Mouse (Mus musculus) B cell, adult (primary cell): ENCODE measurements around the gene Utp6. TPM values are rescaled to one million over a fixed set of nuclear protein-coding genes. Genes with fewer than 3 reads are reported as not detected.

Experiments used
- total RNA-seq: library from RNA; stranded (reverse); gene quantifications from 4 replicates; pipeline ENCODE4 v1.2.4, GENCODE M21; 2023; ENCODE audit not compliant: inconsistent age

Utp6 gene
- total RNA-seq: 34.6 to 47.8 TPM (median 38.3 TPM) in 4 replicates

DNA sequence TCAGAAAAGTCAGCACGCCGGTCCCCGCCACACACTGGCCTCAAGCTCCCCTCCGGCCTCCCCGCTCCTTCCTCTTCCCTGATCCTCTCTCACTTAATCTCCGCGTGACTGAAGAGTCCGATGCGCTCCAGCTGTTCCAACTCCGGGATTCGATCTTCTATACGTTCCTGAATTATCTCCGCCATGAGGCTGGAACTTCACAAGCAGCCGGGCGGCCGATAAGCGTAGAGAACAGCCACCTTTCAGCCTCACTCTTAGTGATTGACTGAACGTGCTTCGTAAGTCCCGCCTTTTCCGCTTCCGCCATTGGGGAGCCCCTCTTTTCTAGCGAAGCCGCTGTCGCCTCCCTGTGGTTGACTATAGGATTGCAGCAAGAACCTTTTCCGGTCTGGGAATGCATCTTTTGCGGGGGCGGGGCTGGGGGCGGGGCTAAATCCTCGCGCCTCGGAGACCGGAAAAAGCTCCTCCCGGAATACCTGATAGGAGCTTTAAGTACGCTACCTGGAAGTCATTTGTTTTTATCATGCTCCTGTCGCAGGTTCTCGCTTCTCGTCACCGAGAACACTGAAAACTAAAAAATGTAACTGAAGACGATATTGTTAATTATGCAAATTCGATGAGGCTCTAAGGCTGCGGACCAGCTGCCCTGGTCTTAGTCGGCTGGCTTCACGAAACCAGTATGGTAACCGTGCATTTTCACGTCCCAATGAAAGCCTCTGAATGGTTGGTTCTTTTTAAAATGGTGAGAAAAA, at the start of gene Utp6:
Utp6 (minus strand) TSS at position 266 of the 752 bp plus-strand sequence.

DNA sequence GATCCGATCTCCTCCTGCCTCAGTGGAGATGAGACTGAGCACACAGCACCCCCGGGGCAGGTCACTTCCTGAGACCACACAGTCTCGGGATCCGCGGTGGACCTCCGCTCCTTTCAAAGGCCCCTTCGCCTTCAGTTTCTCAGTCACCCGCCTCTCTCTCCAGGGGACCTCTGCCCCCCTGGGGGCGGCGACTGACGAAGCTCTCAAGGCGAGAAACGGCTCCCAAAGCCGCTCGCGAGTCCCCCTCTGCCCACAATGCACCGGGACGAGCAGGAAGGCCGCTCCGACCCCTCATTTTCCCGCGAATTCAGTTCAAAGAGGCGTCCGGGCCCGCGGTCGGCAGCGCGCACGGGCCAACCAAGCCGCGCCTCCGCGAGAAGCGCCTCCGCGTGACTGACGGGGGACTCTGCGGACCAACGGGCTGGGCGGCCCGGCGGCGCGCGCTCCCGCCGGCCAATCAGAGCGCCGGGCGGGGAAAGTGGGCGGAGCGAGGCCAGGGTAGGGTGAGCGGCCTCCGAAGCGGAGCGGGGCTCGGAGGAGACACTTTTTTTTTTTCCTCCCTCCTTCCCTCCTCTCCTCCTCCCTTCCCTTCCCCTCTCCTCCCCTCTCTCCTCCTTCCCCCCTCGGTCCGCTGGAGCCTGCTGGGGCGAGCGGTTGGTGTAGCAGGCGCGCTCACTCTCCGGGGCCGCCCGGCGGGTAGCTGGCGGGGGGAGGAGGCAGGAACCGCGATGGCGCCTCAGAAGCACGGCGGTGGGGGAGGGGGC, 30.6 kb upstream of the Utp6 start, which contains the start of gene Suz12:
Suz12 (plus strand) TSS at position 515 of the 764 bp plus-strand sequence.

Other genes starting within 250 kb of the Utp6 start
- gene Suz12, start 30.7 kb upstream of the Utp6 start, total RNA-seq: 83.5 to 91.1 TPM (median 86.7 TPM) in 4 replicates
- gene Crlf3, start 118.6 kb upstream of the Utp6 start, total RNA-seq: 232 to 253 TPM (median 241 TPM) in 4 replicates
- 5.1 to 6.3 TPM (median 6.2 TPM) in 4 replicates for gene Atad5, start 127.0 kb upstream of the Utp6 start, total RNA-seq
- 3.1 to 7.5 TPM (median 4.5 TPM) in 4 replicates for gene Tefm, start 179.8 kb upstream of the Utp6 start, total RNA-seq
- 0.61 to 0.96 TPM (median 0.89 TPM) in 4 replicates for gene Adap2, start 191.7 kb upstream of the Utp6 start, total RNA-seq
- 6.2 to 10.6 TPM (median 9.7 TPM) in 4 replicates for gene Rnf135, start 221.5 kb upstream of the Utp6 start, total RNA-seq
- 45.2 to 48.8 TPM (median 46.7 TPM) in 4 replicates for gene Rhot1, start 246.6 kb upstream of the Utp6 start, total RNA-seq